Mouse (Mus musculus) stomach, postnatal 0 days (tissue): ENCODE data around the gene Ube3c. TPM values are rescaled to one million over a fixed set of nuclear protein-coding genes. Genes with fewer than 3 reads are reported as not detected.

ENCODE experiments used
- ATAC-seq: fragments of 200-750 bp; cut with Nextera tagmentation; 2 replicates; pipeline ENCODE4 v1.8.0; 2017; ENCODE audit not compliant: low FRiP score, low TSS enrichment
- DNase-seq: peaks from one replicate; pipeline ENCODE4 v3.0.0-alpha.2; 2016; ENCODE audit warnings: low spot score
- H3K27ac ChIP-seq: fragments of 300-500 bp; sonication (generic); replicated peaks from 2 replicates; pipeline ENCODE4 v1.5.1; 2014; ENCODE audit warnings: mild to moderate bottlenecking, control low read depth
- H3K27me3 ChIP-seq: fragments of 300-500 bp; sonication (generic); 2 replicates; pipeline ENCODE4 v1.6.1; 2014; ENCODE audit warnings: low read length; ENCODE audit not compliant: control insufficient read depth, insufficient read depth
- H3K36me3 ChIP-seq: fragments of 300-500 bp; sonication (generic); 2 replicates; pipeline ENCODE4 v1.6.1; 2014; ENCODE audit warnings: low read length, mixed read lengths; ENCODE audit not compliant: control insufficient read depth, insufficient read depth
- H3K4me1 ChIP-seq: fragments of 300-500 bp; sonication (generic); replicated peaks from 2 replicates; pipeline ENCODE4 v1.6.1; 2014; ENCODE audit warnings: antibody characterized with exemption; ENCODE audit not compliant: control insufficient read depth, insufficient read depth
- H3K4me2 ChIP-seq: fragments of 300-500 bp; sonication (generic); replicated peaks from 2 replicates; pipeline ENCODE4 v1.6.1; 2014; ENCODE audit warnings: low read depth, mild to moderate bottlenecking, control low read depth, moderate library complexity
- H3K4me3 ChIP-seq: fragments of 300-500 bp; sonication (generic); 2 replicates; pipeline ENCODE4 v1.5.1; 2014; ENCODE audit warnings: low read depth, low read length, control low read depth
- H3K9ac ChIP-seq: fragments of 300-500 bp; sonication (generic); 2 replicates; pipeline ENCODE4 v1.6.1; 2014; ENCODE audit warnings: mild to moderate bottlenecking, low read length, control low read depth, mixed read lengths
- H3K9me3 ChIP-seq: fragments of 300-500 bp; sonication (generic); 2 replicates; pipeline ENCODE4 v1.6.1; 2016; ENCODE audit warnings: low read length; ENCODE audit not compliant: control insufficient read depth
- CTCF ChIP-seq: IDR thresholded peaks from 2 replicates; pipeline ENCODE4 v1.5.1; 2016; ENCODE audit warnings: antibody characterized with exemption, low read depth, mild to moderate bottlenecking, moderate library complexity
- EP300 ChIP-seq: optimal IDR thresholded peaks from 2 replicates; pipeline ENCODE3; 2016; ENCODE audit warnings: antibody characterized with exemption
- WGBS: fragments of 180-500 bp; shearing (Covaris S2); extraction: QIAGEN DNeasy Blood & Tissue Kit; methylation state at CpG from one replicate; pipeline ENCODE4 v1.1.7; 2014; 5-methylcytosine and 5-hydroxymethylcytosine counted together
- polyA plus RNA-seq: library from polyadenylated mRNA; unstranded; fragments of >200 nt; fragmentation: Nextera tagmentation; extraction: Ambion mirVana; gene quantifications from 2 replicates; pipeline ENCODE4 v1.2.1, GENCODE M21; 2015

Gene Ube3c
- polyA plus RNA-seq, 1 experiment from 2014 or later: 13.1 TPM

GRCm38 (mm10) chr5:29712906-29713305, 143.9 kb downstream of the Ube3c start:
- WGBS: 68% methylated on average over 1 of the region's 1 CpGs

GRCm38 (mm10) chr5:29721159-29721558, 152.1 kb downstream of the Ube3c start:
- H3K4me3 ChIP-seq: no peak overlapping the region
- no peaks in the 10 kb centered on the region for H3K9me3 ChIP-seq
- DNase-seq (no peak), ATAC-seq (no peak)
- no peaks in the 10 kb centered on the region for H3K4me1 ChIP-seq
- no peaks in the 10 kb centered on the region for H3K27me3 ChIP-seq
- TF ChIP-seq CTCF (no peak), EP300 (no peak)
- H3K4me2 ChIP-seq: no peak overlapping the region
- WGBS: 24% methylated on average over 1 of the region's 1 CpGs
- no peaks in the 10 kb centered on the region for H3K36me3 ChIP-seq
- H3K27ac ChIP-seq: no peak overlapping the region
- no peak overlapping the region for H3K9ac ChIP-seq

More at GRCm38 (mm10) chr5:29712906-29713305, 143.9 kb downstream of the Ube3c start:
- no peak overlapping the region for H3K4me2 ChIP-seq
- H3K36me3 ChIP-seq: no peaks in the 10 kb centered on the region
- H3K4me3 ChIP-seq: no peak overlapping the region
- no peak overlapping the region for H3K27ac ChIP-seq
- DNase-seq: no peak
- no peaks in the 10 kb centered on the region for H3K27me3 ChIP-seq
- H3K9ac ChIP-seq: no peak overlapping the region
- no peak for ATAC-seq
- TF ChIP-seq CTCF: no peak
- no peaks in the 10 kb centered on the region for H3K9me3 ChIP-seq
- H3K4me1 ChIP-seq: no peaks in the 10 kb centered on the region

GRCm38 (mm10) chr5:29725369-29725768, 156.3 kb downstream of the Ube3c start:
- Histone ChIP-seq H3K36me3 (no peaks in the 10 kb centered on the region), H3K4me1 (no peaks in the 10 kb centered on the region), H3K9me3 (no peaks in the 10 kb centered on the region), H3K4me3 (no peak overlapping the region), H3K27me3 (no peaks in the 10 kb centered on the region), H3K27ac (no peak overlapping the region), H3K4me2 (no peak overlapping the region), H3K9ac (no peak overlapping the region)
- DNase-seq: no peak
- ATAC-seq: no peak
- 76% methylated on average over 2 of the region's 2 CpGs for WGBS
- no peak for TF ChIP-seq EP300
- no peak for TF ChIP-seq CTCF

Other genes with a start within 250 kb of the Ube3c start
- 12.2 and 13.0 TPM in 2 replicates for gene Lmbr1, start 190.9 kb upstream of the Ube3c start, polyA plus RNA-seq
- gene Nom1, start 134.6 kb upstream of the Ube3c start, polyA plus RNA-seq: 16.4 and 16.5 TPM in 2 replicates
- 0.64 and 0.67 TPM in 2 replicates for gene Mnx1, start 90.8 kb upstream of the Ube3c start, polyA plus RNA-seq
- gene Dnajb6, start 166.4 kb downstream of the Ube3c start, polyA plus RNA-seq: 144 and 148 TPM in 2 replicates
- gene Gm5129, start 166.7 kb downstream of the Ube3c start, polyA plus RNA-seq: not detected in 2 replicates